Mouse (Mus musculus): ENCODE results near the gene Shisa8. TPM values are rescaled to one million over a fixed set of nuclear protein-coding genes. Genes with fewer than 3 reads are reported as not detected.

Gene Shisa8
- polyA plus RNA-seq, 1 experiment from 2014 or later: 0.15 TPM

GRCm38 (mm10) chr15:82220003-82220675 lies 7.5 kb upstream of the Shisa8 start:
- Histone ChIP-seq H3K4me2 (ENCODE audit: low read length) (no peak overlapping the region), H3K4me1 (replicated peaks; ENCODE audit: control insufficient read depth, insufficient read depth, low read length) (peaks cover 4% of the 10 kb centered on the region), H3K9ac (ENCODE audit: low read length) (no peak overlapping the region), H3K9me3 (ENCODE audit: control insufficient read depth, low read length) (no peaks in the 10 kb centered on the region), H3K27me3 (replicated peaks; ENCODE audit: control insufficient read depth, insufficient read depth, low read length) (peaks cover 44% of the 10 kb centered on the region), H3K27ac (ENCODE audit: low read depth) (no peak overlapping the region), H3K4me3 (ENCODE audit: low read depth, low read length) (no peak overlapping the region), H3K36me3 (ENCODE audit: control insufficient read depth, insufficient read depth, low read length) (no peaks in the 10 kb centered on the region)
- 67% methylated on average over 12 of the region's 12 CpGs for WGBS
- DNase-seq (ENCODE audit: low spot score): no peak
- no peak for ATAC-seq (replicated peaks; ENCODE audit: low FRiP score, low TSS enrichment, low read depth)

- DNase-seq (ENCODE audit: low spot score): no peak
- peaks cover 1% of the 10 kb centered on the region for H3K4me1 ChIP-seq (replicated peaks; ENCODE audit: control insufficient read depth, insufficient read depth, low read length)
- H3K9ac ChIP-seq (ENCODE audit: low read length): no peak overlapping the region
- WGBS: 76% methylated on average over 26 of the region's 26 CpGs
- H3K27ac ChIP-seq (ENCODE audit: low read depth): no peak overlapping the region
- H3K9me3 ChIP-seq (ENCODE audit: control insufficient read depth, low read length): no peaks in the 10 kb centered on the region
- H3K36me3 ChIP-seq (ENCODE audit: control insufficient read depth, insufficient read depth, low read length): no peaks in the 10 kb centered on the region
- ATAC-seq (replicated peaks; ENCODE audit: low FRiP score, low TSS enrichment, low read depth): no peak
- H3K27me3 ChIP-seq (replicated peaks; ENCODE audit: control insufficient read depth, insufficient read depth, low read length): peaks cover 43% of the 10 kb centered on the region
- no peak overlapping the region for H3K4me3 ChIP-seq (ENCODE audit: low read depth, low read length)
- no peak overlapping the region for H3K4me2 ChIP-seq (ENCODE audit: low read length)
Measured at GRCm38 (mm10) chr15:82218778-82219666, 6.4 kb upstream of the Shisa8 start.

- Histone ChIP-seq H3K9me3 (ENCODE audit: control insufficient read depth, low read length) (no peaks in the 10 kb centered on the region), H3K27me3 (replicated peaks; ENCODE audit: control insufficient read depth, insufficient read depth, low read length) (peaks cover 45% of the 10 kb centered on the region), H3K36me3 (ENCODE audit: control insufficient read depth, insufficient read depth, low read length) (no peaks in the 10 kb centered on the region), H3K27ac (ENCODE audit: low read depth) (no peak overlapping the region), H3K4me1 (replicated peaks; ENCODE audit: control insufficient read depth, insufficient read depth, low read length) (no peaks in the 10 kb centered on the region), H3K4me3 (ENCODE audit: low read depth, low read length) (no peak overlapping the region), H3K9ac (ENCODE audit: low read length) (no peak overlapping the region), H3K4me2 (ENCODE audit: low read length) (no peak overlapping the region)
- DNase-seq (ENCODE audit: low spot score) (no peak), ATAC-seq (replicated peaks; ENCODE audit: low FRiP score, low TSS enrichment, low read depth) (no peak)
- 29% methylated on average over 9 of the region's 9 CpGs for WGBS
Measured at GRCm38 (mm10) chr15:82217980-82218379, 5.4 kb upstream of the Shisa8 start.

- Histone ChIP-seq H3K4me3 (ENCODE audit: low read depth, low read length) (no peak overlapping the region), H3K9me3 (ENCODE audit: control insufficient read depth, low read length) (no peaks in the 10 kb centered on the region), H3K27me3 (replicated peaks; ENCODE audit: control insufficient read depth, insufficient read depth, low read length) (peaks cover 50% of the 10 kb centered on the region), H3K27ac (ENCODE audit: low read depth) (no peak overlapping the region), H3K4me1 (replicated peaks; ENCODE audit: control insufficient read depth, insufficient read depth, low read length) (peaks cover 5% of the 10 kb centered on the region), H3K4me2 (ENCODE audit: low read length) (no peak overlapping the region), H3K9ac (ENCODE audit: low read length) (no peak overlapping the region), H3K36me3 (ENCODE audit: control insufficient read depth, insufficient read depth, low read length) (no peaks in the 10 kb centered on the region)
- WGBS: 23% methylated on average over 7 of the region's 7 CpGs
- ATAC-seq (replicated peaks; ENCODE audit: low FRiP score, low TSS enrichment, low read depth): no peak
- no peak for DNase-seq (ENCODE audit: low spot score)
Measured at GRCm38 (mm10) chr15:82217039-82217438, 4.4 kb upstream of the Shisa8 start.

GRCm38 (mm10) chr15:82216142-82216827 lies 3.7 kb upstream of the Shisa8 start:
- WGBS: 51% methylated on average over 20 of the region's 20 CpGs
- ATAC-seq (replicated peaks; ENCODE audit: low FRiP score, low TSS enrichment, low read depth) (no peak), DNase-seq (ENCODE audit: low spot score) (no peak)
- Histone ChIP-seq H3K9ac (ENCODE audit: low read length) (no peak overlapping the region), H3K27me3 (replicated peaks; ENCODE audit: control insufficient read depth, insufficient read depth, low read length) (peaks cover 58% of the 10 kb centered on the region), H3K9me3 (ENCODE audit: control insufficient read depth, low read length) (no peaks in the 10 kb centered on the region), H3K27ac (ENCODE audit: low read depth) (no peak overlapping the region), H3K36me3 (ENCODE audit: control insufficient read depth, insufficient read depth, low read length) (no peaks in the 10 kb centered on the region), H3K4me1 (replicated peaks; ENCODE audit: control insufficient read depth, insufficient read depth, low read length) (peaks cover 11% of the 10 kb centered on the region), H3K4me3 (ENCODE audit: low read depth, low read length) (no peak overlapping the region), H3K4me2 (ENCODE audit: low read length) (no peak overlapping the region)

GRCm38 (mm10) chr15:82215332-82216046 lies 2.9 kb upstream of the Shisa8 start:
- Histone ChIP-seq H3K4me2 (ENCODE audit: low read length) (no peak overlapping the region), H3K9ac (ENCODE audit: low read length) (no peak overlapping the region), H3K36me3 (ENCODE audit: control insufficient read depth, insufficient read depth, low read length) (no peaks in the 10 kb centered on the region), H3K4me3 (ENCODE audit: low read depth, low read length) (no peak overlapping the region), H3K27me3 (replicated peaks; ENCODE audit: control insufficient read depth, insufficient read depth, low read length) (peaks cover 66% of the 10 kb centered on the region), H3K9me3 (ENCODE audit: control insufficient read depth, low read length) (no peaks in the 10 kb centered on the region), H3K27ac (ENCODE audit: low read depth) (no peak overlapping the region), H3K4me1 (replicated peaks; ENCODE audit: control insufficient read depth, insufficient read depth, low read length) (peaks cover 11% of the 10 kb centered on the region)
- ATAC-seq (replicated peaks; ENCODE audit: low FRiP score, low TSS enrichment, low read depth) (no peak), DNase-seq (ENCODE audit: low spot score) (no peak)
- 46% methylated on average over 11 of the region's 11 CpGs for WGBS

- Histone ChIP-seq H3K4me2 (ENCODE audit: low read length) (no peak overlapping the region), H3K27me3 (replicated peaks; ENCODE audit: control insufficient read depth, insufficient read depth, low read length) (peaks cover 84% of the 10 kb centered on the region), H3K27ac (ENCODE audit: low read depth) (no peak overlapping the region), H3K9ac (ENCODE audit: low read length) (no peak overlapping the region), H3K4me3 (ENCODE audit: low read depth, low read length) (no peak overlapping the region), H3K9me3 (ENCODE audit: control insufficient read depth, low read length) (no peaks in the 10 kb centered on the region), H3K4me1 (replicated peaks; ENCODE audit: control insufficient read depth, insufficient read depth, low read length) (peaks cover 11% of the 10 kb centered on the region), H3K36me3 (ENCODE audit: control insufficient read depth, insufficient read depth, low read length) (no peaks in the 10 kb centered on the region)
- WGBS: 21% methylated on average over 4 of the region's 4 CpGs
- DNase-seq (ENCODE audit: low spot score) (no peak), ATAC-seq (replicated peaks; ENCODE audit: low FRiP score, low TSS enrichment, low read depth) (no peak)
Measured at GRCm38 (mm10) chr15:82213222-82213621, 607 bp upstream of the Shisa8 start.
